Mouse (Mus musculus): ENCODE results near the gene Olfr1185-ps1.
"Not testable (repeated sequence)": the region's sequence is repeated elsewhere in the genome, so short reads cannot be mapped to it uniquely, and the experiment has no call there.

Gene Olfr1185-ps1

GRCm38 (mm10) chr2:88493020-88493419, at the start of gene Olfr1185-ps1:
Gene Olfr1185-ps1 (plus strand): TSS chr2:88493320.
- DNase-seq: no peak

- DNase-seq: no peak
Measured at GRCm38 (mm10) chr2:88449031-88449430, 44.1 kb upstream of the Olfr1185-ps1 start, which contains the start of gene Gm13757. Gene Gm13757 (minus strand): TSS chr2:88449131.

DNA sequence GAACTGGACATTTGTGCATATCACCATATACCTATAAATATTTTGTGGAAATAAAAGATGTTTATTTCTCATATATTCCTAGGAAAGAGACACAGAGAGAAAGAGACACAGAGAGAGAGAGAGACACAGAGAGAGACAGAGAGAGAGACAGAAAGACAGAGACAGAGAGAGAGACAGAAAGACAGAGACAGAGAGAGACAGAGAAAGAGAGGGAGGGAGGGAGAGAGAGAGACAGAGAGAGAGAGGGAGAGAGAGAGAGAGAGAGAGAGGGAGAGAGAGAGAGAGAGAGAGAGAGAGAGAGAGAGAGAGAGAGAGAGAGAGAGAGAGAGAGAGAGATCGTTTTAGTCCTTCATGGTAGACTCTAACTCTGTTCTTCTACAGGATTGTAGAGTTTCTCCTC, 38.6 kb upstream of the Olfr1185-ps1 start, which contains the start of gene Olfr1183:
TSS of gene Olfr1183 (plus strand) at position 301 of the 400 bp plus-strand sequence.
- DNase-seq: not testable (repeated sequence)

GRCm38 (mm10) chr2:88483298-88483697, 9.8 kb upstream of the Olfr1185-ps1 start, which contains the start of gene Olfr1184:
Gene Olfr1184 (plus strand): TSS chr2:88483598.
- no peak for DNase-seq

GRCm38 (mm10) chr2:88518251-88518650, 25.1 kb downstream of the Olfr1185-ps1 start, which contains the start of gene Olfr1186:
Gene Olfr1186 (plus strand): TSS chr2:88518551.
- no peak for DNase-seq

DNA sequence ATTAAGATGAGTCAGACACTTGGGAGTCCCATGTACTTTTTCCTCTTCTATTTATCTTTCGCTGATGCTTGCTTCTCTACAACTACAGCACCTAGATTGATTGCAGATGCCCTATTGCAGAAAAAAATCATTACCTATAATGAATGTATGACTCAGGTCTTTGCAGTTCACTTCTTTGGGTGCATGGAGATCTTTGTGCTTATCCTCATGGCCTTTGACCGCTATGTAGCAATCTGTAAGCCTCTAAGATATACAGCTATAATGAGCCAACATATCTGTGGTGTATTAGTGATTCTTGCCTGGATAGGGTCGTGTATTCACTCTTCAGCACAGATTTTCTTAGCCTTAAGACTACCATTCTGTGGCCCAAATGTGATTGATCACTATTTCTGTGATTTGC, 32.6 kb downstream of the Olfr1185-ps1 start:
- no peak for DNase-seq

All from spleen, adult 18-20 months (tissue).